Mouse (Mus musculus) bone marrow macrophage, adult 2 months (primary cell): ENCODE data around the gene Cdc25b. TPM values are rescaled to one million over a fixed set of nuclear protein-coding genes. Genes with fewer than 3 reads are reported as not detected.

Source experiments
- H3K27ac ChIP-seq: 2 replicates; pipeline ENCODE4 v1.5.1; 2012; ENCODE audit warnings: low read depth, low read length; ENCODE audit not compliant: insufficient read depth
- H3K4me1 ChIP-seq: 2 replicates; pipeline ENCODE4 v1.6.1; 2012; ENCODE audit warnings: low read length; ENCODE audit not compliant: control insufficient read depth, insufficient read depth
- H3K4me3 ChIP-seq: 2 replicates; pipeline ENCODE4 v1.5.1; 2012; ENCODE audit warnings: mild to moderate bottlenecking, low read length, moderate library complexity; ENCODE audit not compliant: insufficient read depth
- CTCF ChIP-seq: IDR thresholded peaks from 2 replicates; pipeline ENCODE4 v1.5.1; 2012; ENCODE audit warnings: low read depth, mild to moderate bottlenecking, low read length, moderate library complexity
- POLR2A ChIP-seq: IDR thresholded peaks from 2 replicates; pipeline ENCODE4 v1.6.1; 2012; ENCODE audit warnings: mild to moderate bottlenecking, low read depth, low read length, borderline replicate concordance
- polyA plus RNA-seq: library from polyadenylated mRNA; stranded (reverse); fragments of >200 nt; gene quantifications from 2 replicates; pipeline ENCODE4 v1.2.4, GENCODE M21; 2012; ENCODE audit not compliant: missing spikeins, insufficient read depth, insufficient read length

The Cdc25b gene
- polyA plus RNA-seq, 1 experiment, result 47.1 TPM

DNA sequence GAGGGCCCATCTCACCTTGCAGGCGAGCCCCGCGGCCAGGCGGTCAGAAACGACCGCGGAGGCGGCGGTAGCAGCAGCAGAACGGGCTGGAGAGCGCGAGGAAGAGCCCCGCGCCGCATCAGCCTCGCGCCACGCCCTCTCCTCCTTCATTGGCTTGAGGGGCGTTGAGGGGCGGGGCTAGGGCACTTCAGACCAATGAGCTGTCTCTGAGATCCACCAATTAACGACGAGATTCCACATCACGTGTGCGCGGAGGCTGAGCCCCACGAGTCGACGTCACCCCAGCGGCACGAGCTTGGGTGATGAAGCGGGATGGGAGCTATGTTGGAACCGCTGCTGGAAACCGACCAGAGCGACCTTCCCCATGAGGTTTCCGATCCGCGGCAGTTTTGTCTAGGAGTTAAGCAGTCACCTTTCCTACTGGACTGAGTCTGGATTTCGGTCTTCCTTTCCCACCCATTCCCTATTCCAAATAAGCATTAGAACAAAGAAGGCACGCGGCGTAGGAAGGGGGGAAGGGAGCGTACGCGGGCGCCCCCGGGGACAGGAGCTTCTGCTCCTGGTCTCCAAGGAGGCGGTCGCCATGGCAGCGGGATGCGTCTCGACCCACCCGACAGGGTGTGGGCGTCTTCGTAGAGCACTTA lies 26.7 kb upstream of the Cdc25b start, which contains the start of gene 1700037H04Rik:
Gene 1700037H04Rik, minus strand, starts transcription at position 144 of the 644 bp plus-strand sequence.
- peak within 1 kb of the TSS; percentile 70 for H3K4me3 ChIP-seq
- no peak for TF ChIP-seq POLR2A
- TF ChIP-seq CTCF, result no peak
- peaks cover 6% of the 10 kb centered on the region for H3K4me1 ChIP-seq
- peak within 1 kb of the TSS; percentile 54 for H3K27ac ChIP-seq

DNA sequence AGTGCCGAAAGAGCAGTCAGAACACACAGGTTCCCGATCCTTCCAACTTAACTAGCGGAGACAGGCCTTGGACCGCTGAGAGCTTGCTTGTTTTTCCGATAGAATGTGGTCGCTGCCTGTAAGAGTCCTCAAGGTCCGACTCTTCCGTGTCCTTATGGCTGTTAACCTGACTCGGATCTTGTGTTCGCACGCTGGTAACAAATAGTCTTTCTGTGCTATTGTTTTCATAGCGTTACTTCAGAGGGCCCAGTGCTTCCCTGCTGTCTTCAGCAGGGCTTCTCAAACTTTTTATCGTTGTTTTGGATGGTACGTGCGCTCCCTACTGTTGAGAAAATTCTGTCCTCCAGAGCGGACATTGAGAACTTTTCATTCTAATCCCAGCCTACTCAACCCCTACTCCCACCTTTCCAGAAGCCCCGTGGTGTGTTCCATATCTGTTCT lies 26.1 kb upstream of the Cdc25b start:
- Histone ChIP-seq H3K4me1 (peaks cover 9% of the 10 kb centered on the region), H3K4me3 (peak overlapping the region; percentile 70), H3K27ac (peak overlapping the region; percentile 54)
- TF ChIP-seq POLR2A (no peak), CTCF (no peak)

DNA sequence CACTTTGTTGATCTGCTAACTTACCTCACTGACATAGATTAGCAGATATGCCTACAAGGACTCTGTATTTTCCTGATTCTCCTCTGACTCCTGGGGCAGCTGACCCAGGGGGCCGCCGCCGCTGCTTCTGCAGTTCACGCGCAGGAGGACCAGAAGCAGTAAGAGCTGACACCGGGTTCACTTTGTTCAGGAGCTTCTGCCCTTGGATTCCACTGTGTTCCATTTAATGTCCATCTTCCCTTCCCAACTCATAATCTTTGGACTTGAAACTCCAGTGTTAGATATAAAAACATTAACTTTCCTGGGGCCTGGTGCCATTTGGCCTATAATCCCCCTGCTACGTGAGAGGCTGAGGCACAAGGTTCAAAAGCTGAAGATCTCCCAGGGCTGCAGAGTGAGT lies 22.8 kb upstream of the Cdc25b start:
- TF ChIP-seq POLR2A, result no peak
- TF ChIP-seq CTCF, result no peak
- H3K4me1 ChIP-seq, result peaks cover 13% of the 10 kb centered on the region
- no peak overlapping the region for H3K4me3 ChIP-seq
- H3K27ac ChIP-seq, result no peak overlapping the region

DNA sequence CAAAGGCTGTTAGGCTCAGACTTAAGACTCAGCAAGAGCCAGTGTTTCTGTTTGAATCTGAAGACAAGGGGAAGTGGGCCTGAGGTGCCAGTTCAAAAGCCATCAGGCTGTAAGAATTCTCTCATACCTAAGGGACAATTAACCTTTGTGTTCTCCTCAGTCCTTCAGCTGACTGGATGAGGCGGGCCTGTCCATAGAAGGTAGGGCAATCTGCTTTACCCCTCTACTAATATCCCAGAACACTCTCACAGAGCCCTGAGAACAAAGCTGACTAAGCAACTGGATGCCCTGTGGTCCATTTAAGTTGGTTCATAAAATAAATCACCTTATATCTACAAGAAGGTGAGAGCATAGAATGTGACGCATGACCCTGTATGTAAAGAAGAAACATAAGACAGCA lies 20.6 kb upstream of the Cdc25b start:
- Histone ChIP-seq H3K27ac (peak overlapping the region; percentile 28), H3K4me3 (no peak overlapping the region), H3K4me1 (peaks cover 13% of the 10 kb centered on the region)
- TF ChIP-seq CTCF, result no peak

DNA sequence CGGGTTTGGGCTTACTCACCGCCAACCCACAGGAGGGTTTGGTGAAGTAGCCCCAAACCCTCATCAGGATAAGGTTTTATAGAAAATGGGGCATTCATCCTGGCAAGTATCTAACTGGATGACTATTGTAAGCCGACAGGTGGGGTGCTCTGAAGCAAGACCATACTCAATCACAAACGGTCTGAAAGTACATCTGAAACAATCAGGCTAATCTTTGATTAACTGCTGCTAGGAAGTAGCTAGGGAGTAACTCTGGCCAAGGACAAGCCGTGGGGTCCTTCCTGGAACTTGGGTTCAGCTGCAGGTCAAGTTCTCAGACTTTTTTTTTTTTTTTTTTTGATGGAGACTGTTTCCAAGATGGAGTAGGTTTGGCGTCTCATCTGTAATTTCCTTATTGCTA lies 18.8 kb upstream of the Cdc25b start:
- no peak for TF ChIP-seq CTCF
- TF ChIP-seq POLR2A, result no peak
- H3K4me1 ChIP-seq, result peaks cover 13% of the 10 kb centered on the region
- no peak overlapping the region for H3K4me3 ChIP-seq
- no peak overlapping the region for H3K27ac ChIP-seq

DNA sequence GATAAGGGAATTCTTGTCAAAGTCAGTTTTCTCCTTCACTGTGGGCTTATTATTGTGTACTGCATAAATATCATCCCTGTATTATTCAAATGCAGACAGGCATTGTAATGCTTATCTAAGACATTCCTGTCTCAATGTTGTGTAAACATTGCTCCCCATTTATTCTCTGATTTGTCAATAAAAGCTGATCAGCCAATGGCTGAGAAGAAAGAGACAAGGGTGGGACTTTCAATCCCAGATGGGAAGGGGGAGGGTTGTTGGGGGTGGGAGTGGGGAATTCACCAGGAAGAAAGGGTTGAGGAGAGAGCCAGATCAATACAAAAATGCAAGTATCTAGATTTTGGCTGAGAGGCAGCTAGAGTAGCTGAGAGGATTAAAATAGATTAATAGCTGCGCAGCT lies 17.8 kb upstream of the Cdc25b start:
- no peak overlapping the region for H3K27ac ChIP-seq
- TF ChIP-seq CTCF (no peak), POLR2A (no peak)
- no peak overlapping the region for H3K4me3 ChIP-seq
- H3K4me1 ChIP-seq, result peaks cover 13% of the 10 kb centered on the region

DNA sequence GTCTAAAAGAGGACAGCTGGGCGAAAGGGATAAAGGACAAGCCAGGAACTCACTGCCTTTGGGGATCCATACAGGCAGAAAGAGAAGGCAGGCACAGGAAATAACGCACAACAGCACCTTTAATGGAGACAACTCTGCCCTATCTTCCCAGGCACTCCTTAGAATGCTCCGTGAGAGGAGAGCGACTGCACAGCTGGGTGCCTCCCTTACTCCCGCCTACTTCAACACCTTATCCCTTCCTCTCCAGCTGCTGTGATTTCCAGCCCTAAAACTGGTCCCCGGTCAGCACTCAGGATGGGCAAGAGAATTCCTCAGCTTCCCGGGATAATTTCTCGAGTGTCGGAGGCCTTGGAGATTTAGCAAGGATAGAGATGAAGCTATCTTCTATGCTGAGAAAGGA lies 15.8 kb upstream of the Cdc25b start:
- Histone ChIP-seq H3K4me1 (peaks cover 8% of the 10 kb centered on the region), H3K27ac (no peak overlapping the region), H3K4me3 (no peak overlapping the region)
- TF ChIP-seq CTCF, result no peak
- no peak for TF ChIP-seq POLR2A

DNA sequence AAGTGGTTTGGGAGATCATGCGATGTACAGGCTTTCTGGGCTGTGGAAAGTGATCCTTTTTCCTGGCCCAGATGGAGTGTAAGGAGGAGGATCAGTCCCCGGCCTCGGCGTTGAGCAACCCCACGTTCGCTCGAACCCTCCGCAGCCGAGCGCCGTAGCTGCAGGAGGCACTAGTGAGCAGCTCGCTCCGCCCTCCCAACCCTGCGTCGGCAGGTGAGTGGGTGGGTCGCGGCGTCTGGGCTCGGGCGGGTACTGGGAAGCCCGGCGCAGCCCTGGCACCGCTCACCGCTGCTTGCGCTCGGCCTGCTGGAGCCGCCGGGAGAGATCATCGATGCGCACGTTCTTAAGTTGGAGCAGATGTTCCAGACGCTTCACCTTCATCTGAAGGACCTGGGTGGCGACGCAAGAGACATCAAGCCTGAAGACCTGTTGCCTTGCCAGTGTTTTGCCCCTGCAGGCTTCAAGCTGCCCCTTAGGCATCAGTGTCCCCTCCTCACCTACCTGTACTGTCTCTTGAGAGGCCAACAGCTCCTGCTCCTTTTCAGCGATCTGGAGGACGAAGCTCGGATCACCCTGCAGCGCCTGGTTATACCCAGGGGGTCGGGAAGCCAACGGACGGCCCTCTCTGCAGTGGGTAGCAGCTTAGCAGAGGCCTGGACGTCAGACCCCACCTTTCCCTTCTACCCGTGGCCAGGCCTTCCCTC lies 15.2 kb upstream of the Cdc25b start:
- no peak overlapping the region for H3K4me3 ChIP-seq

DNA sequence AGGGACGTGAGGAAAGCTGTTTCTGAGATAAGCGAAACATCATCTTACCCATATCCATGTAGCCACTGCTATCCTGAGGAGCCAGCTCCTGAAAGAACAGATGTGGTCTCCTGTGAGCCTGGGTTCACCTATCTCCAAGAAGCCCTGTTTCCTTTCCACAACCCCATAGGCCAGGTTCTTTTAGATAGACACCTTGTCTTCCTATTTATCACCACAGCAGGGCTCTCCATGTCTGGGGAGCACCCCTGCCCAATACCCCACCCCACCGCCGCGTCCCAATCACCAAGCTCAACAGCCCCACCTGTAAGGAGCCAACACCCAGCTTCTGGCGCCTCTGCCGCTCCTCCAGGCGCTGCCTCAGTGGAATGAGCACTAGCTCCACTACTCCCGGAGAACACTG lies 14.4 kb upstream of the Cdc25b start:
- H3K4me3 ChIP-seq, result no peak overlapping the region
- H3K27ac ChIP-seq, result no peak overlapping the region
- TF ChIP-seq CTCF (no peak), POLR2A (no peak)
- H3K4me1 ChIP-seq, result peaks cover 9% of the 10 kb centered on the region; the same call in 1 of the 2 replicates

More for the DNA sequence above, 15.2 kb upstream of the Cdc25b start:
- H3K4me1 ChIP-seq, result peaks cover 5% of the 10 kb centered on the region
- TF ChIP-seq POLR2A (no peak), CTCF (no peak)
- no peak overlapping the region for H3K27ac ChIP-seq

DNA sequence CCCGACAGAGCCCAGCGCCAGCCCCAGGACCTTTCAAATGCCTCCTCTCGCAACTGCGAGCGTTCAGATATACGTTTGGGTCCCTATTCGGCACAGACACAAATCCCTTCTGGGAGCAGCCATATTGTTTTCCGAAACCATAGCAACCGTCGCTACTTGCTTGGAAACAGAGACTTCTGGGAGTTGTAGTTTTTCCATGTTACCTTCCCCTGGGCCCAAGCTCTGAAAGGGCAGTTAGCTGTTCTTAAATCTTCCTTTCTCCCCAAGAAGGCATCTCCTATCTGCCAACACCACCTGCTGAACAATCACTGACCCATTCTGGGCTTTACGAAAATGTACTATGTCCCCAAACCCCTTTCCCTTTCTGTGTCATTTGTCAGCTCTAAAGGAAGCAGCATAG lies 12.0 kb upstream of the Cdc25b start:
- Histone ChIP-seq H3K4me3 (peak overlapping the region; percentile 50), H3K27ac (no peak overlapping the region), H3K4me1 (peaks cover 20% of the 10 kb centered on the region)
- TF ChIP-seq CTCF (no peak), POLR2A (no peak)
